In the genomic region with DNA sequence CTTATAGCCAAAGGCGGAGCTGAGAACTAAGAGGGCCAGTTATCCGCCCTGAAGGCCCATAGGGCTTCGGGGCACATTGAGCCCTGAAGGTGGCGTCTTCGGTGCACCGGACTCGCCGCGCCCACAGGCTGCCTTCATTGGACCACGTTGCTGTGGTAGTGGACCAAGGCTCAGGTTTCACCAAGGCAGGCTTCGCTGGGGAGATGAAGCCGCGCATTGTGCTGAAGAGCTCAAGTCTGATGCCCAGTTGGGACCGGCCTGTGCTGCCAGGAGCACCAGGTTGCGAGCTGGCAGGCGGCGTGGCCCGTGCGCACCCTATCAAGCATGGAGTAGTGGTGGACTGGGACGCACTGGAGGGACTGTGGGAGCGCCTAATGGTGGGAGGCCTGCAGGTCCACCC, we compare ENCODE assay signal across 8 mouse cellular contexts. TPM values are rescaled to one million over a fixed set of nuclear protein-coding genes. Genes with fewer than 3 reads are reported as not detected.
DNase-seq lines count a peak whose midpoint lies in the region; ATAC-seq and TF ChIP-seq lines count a peak whose summit lies in the region.
"Had no signal": no experiment of that assay in that cellular context is flagged by ENCODE, and none has a peak within 500 bp of the region (broad histone marks: within the 10 kb centered on the region; RNA-seq: fewer than 3 reads in every experiment).

No protein-coding gene starts in this region.

- H3K27me3 ChIP-seq in lung, embryonic 14.5 days (ENCODE audit: insufficient read depth, low read length): peaks cover 27% of the 10 kb centered on the region
- H3K27me3 ChIP-seq in forebrain, embryonic 11.5 days (ENCODE audit: control insufficient read depth, insufficient read depth, low read length): peaks cover 18% of the 10 kb centered on the region
- H3K27me3 ChIP-seq in limb, embryonic 12.5 days: peaks cover 45% of the 10 kb centered on the region
- peaks cover 26% of the 10 kb centered on the region for H3K27me3 ChIP-seq in stomach, embryonic 15.5 days (replicated peaks)

- 26% methylated on average over 21 of the region's 21 CpGs for WGBS in lung, embryonic 14.5 days
- WGBS in forebrain, embryonic 11.5 days: 33% methylated on average over 21 of the region's 21 CpGs
- 30% methylated on average over 21 of the region's 21 CpGs for WGBS in limb, embryonic 12.5 days
- WGBS in stomach, embryonic 15.5 days: 39% methylated on average over 21 of the region's 21 CpGs

- H3K36me3 ChIP-seq in lung, embryonic 14.5 days (ENCODE audit: insufficient read depth): no peaks in the 10 kb centered on the region
- no peaks in the 10 kb centered on the region for H3K36me3 ChIP-seq in forebrain, embryonic 11.5 days (ENCODE audit: control insufficient read depth, insufficient read depth, low read length)
- H3K36me3 ChIP-seq in limb, embryonic 12.5 days: no peaks in the 10 kb centered on the region
- no peaks in the 10 kb centered on the region for H3K36me3 ChIP-seq in stomach, embryonic 15.5 days

- H3K4me1 ChIP-seq in lung, embryonic 14.5 days (ENCODE audit: insufficient read depth): peaks cover 17% of the 10 kb centered on the region
- peaks cover 19% of the 10 kb centered on the region for H3K4me1 ChIP-seq in forebrain, embryonic 11.5 days (replicated peaks; ENCODE audit: control insufficient read depth, insufficient read depth, low read length)
- H3K4me1 ChIP-seq in limb, embryonic 12.5 days (replicated peaks): peaks cover 22% of the 10 kb centered on the region
- peaks cover 22% of the 10 kb centered on the region for H3K4me1 ChIP-seq in stomach, embryonic 15.5 days

- no peak overlapping the region for H3K9ac ChIP-seq in lung, embryonic 14.5 days
- no peak overlapping the region; the same call in 1 of the 2 replicates for H3K9ac ChIP-seq in forebrain, embryonic 11.5 days (ENCODE audit: low read length)
- H3K9ac ChIP-seq in limb, embryonic 12.5 days (replicated peaks): peak overlapping the region; percentile 32
- no peak overlapping the region for H3K9ac ChIP-seq in stomach, embryonic 15.5 days

- 0 out of 2 replicates have a peak, but pooled peaks have one; percentile 1 for TF ChIP-seq CTCF in lung, embryonic 14.5 days (IDR thresholded peaks at IDR 0.05; ENCODE audit: low read depth)

- peak overlapping the region; percentile 54 for H3K4me2 ChIP-seq in lung, embryonic 14.5 days
- H3K4me2 ChIP-seq in forebrain, embryonic 11.5 days (ENCODE audit: low read depth, low read length, severe bottlenecking): 0 out of 2 replicates have a peak overlapping the region, but pooled peaks have one; percentile 8
- peak overlapping the region; percentile 51 for H3K4me2 ChIP-seq in limb, embryonic 12.5 days
- peak overlapping the region; percentile 36 for H3K4me2 ChIP-seq in stomach, embryonic 15.5 days

- DNase-seq in lung, embryonic 14.5 days: peak; percentile 30
- DNase-seq in lung, adult 18-20 months: no peak
- peak; percentile 62 for DNase-seq in forebrain, embryonic 11.5 days (ENCODE audit: low spot score)
- no peak for DNase-seq in adrenal gland, postnatal 10 days
- DNase-seq in ovary, postnatal 10 days (ENCODE audit: low spot score): no peak

- no peaks in the 10 kb centered on the region for H3K9me3 ChIP-seq in lung, embryonic 14.5 days (ENCODE audit: low read depth, low read length)
- no peaks in the 10 kb centered on the region for H3K9me3 ChIP-seq in forebrain, embryonic 11.5 days (ENCODE audit: control insufficient read depth, low read length)
- no peaks in the 10 kb centered on the region for H3K9me3 ChIP-seq in limb, embryonic 12.5 days
- H3K9me3 ChIP-seq in stomach, embryonic 15.5 days: no peaks in the 10 kb centered on the region

- H3K27ac ChIP-seq in lung, embryonic 14.5 days (ENCODE audit: low read depth): no peak overlapping the region
- no peak overlapping the region for H3K27ac ChIP-seq in forebrain, embryonic 11.5 days (ENCODE audit: low read depth, low read length)
- no peak overlapping the region for H3K27ac ChIP-seq in limb, embryonic 12.5 days
- no peak overlapping the region for H3K27ac ChIP-seq in stomach, embryonic 15.5 days
- H3K27ac ChIP-seq: macrophage had no signal

- no peak overlapping the region for H3K4me3 ChIP-seq in lung, embryonic 14.5 days (ENCODE audit: low read depth, low read length)
- no peak overlapping the region for H3K4me3 ChIP-seq in forebrain, embryonic 11.5 days (ENCODE audit: low read depth, low read length)
- peak overlapping the region; percentile 20 for H3K4me3 ChIP-seq in limb, embryonic 12.5 days (replicated peaks)
- H3K4me3 ChIP-seq in stomach, embryonic 15.5 days (replicated peaks): peak overlapping the region; percentile 8

- ATAC-seq in lung, embryonic 14.5 days (ENCODE audit: insufficient read depth): peak; percentile 9; the same call in 1 of the 2 replicates
- no peak for ATAC-seq in forebrain, embryonic 11.5 days (replicated peaks; ENCODE audit: low FRiP score)
- ATAC-seq in limb, embryonic 12.5 days (ENCODE audit: insufficient number of reproducible peaks, insufficient read depth, low FRiP score, low TSS enrichment, low read depth): peak; percentile 29
- no peak for ATAC-seq in stomach, embryonic 15.5 days (ENCODE audit: insufficient read depth, low FRiP score, low read depth)

RNA-seq across cellular contexts. Expression of gene Actl10, which starts 0.4 kb away (rescaled TPM):
- polyA plus RNA-seq in lung, embryonic 14.5 days (2014; fragmentation: Nextera tagmentation; extraction: Ambion mirVana): 0.36 and 0.37 TPM in 2 replicates
- 0.41 and 0.77 TPM in 2 replicates for polyA plus RNA-seq in forebrain, embryonic 11.5 days (2014; fragmentation: Nextera tagmentation; extraction: Ambion mirVana)
- 0.18 and 0.55 TPM in 2 replicates for polyA plus RNA-seq in limb, embryonic 12.5 days (2016; fragmentation: Nextera tagmentation; extraction: Ambion mirVana)
- 0.12 and 0.37 TPM in 2 replicates for polyA plus RNA-seq in stomach, embryonic 15.5 days (2015; fragmentation: Nextera tagmentation; extraction: Ambion mirVana)
- total RNA-seq in adrenal gland, postnatal 10 days (2021): not detected
- polyA plus RNA-seq: macrophage had no signal

RNA-seq across cellular contexts. Expression of gene 1700003F12Rik, which starts 5.0 kb away (rescaled TPM):
- polyA plus RNA-seq in lung, embryonic 14.5 days (2014; fragmentation: Nextera tagmentation; extraction: Ambion mirVana): 1.2 and 1.4 TPM in 2 replicates
- 2.3 and 4.5 TPM in 2 replicates for polyA plus RNA-seq in forebrain, embryonic 11.5 days (2014; fragmentation: Nextera tagmentation; extraction: Ambion mirVana)
- polyA plus RNA-seq in limb, embryonic 12.5 days (2016; fragmentation: Nextera tagmentation; extraction: Ambion mirVana): 1.1 and 1.3 TPM in 2 replicates
- 0.59 and 1.5 TPM in 2 replicates for polyA plus RNA-seq in stomach, embryonic 15.5 days (2015; fragmentation: Nextera tagmentation; extraction: Ambion mirVana)
- total RNA-seq in adrenal gland, postnatal 10 days (2021): under 1 TPM; 0.61 to 0.81 TPM

RNA-seq across cellular contexts. Expression of gene Necab3, which starts 6.8 kb away (rescaled TPM):
- 2.6 and 3.2 TPM in 2 replicates for polyA plus RNA-seq in lung, embryonic 14.5 days (2014; fragmentation: Nextera tagmentation; extraction: Ambion mirVana)
- 5.5 and 7.6 TPM in 2 replicates for polyA plus RNA-seq in forebrain, embryonic 11.5 days (2014; fragmentation: Nextera tagmentation; extraction: Ambion mirVana)
- 4.4 and 4.7 TPM in 2 replicates for polyA plus RNA-seq in limb, embryonic 12.5 days (2016; fragmentation: Nextera tagmentation; extraction: Ambion mirVana)
- 2.4 and 2.5 TPM in 2 replicates for polyA plus RNA-seq in stomach, embryonic 15.5 days (2015; fragmentation: Nextera tagmentation; extraction: Ambion mirVana)
- 1 to 10 TPM; 2.0 to 2.7 TPM for total RNA-seq in adrenal gland, postnatal 10 days (2021)

RNA-seq across cellular contexts. Expression of gene E2f1, which starts 17.8 kb away (rescaled TPM):
- 12.4 and 13.6 TPM in 2 replicates for polyA plus RNA-seq in lung, embryonic 14.5 days (2014; fragmentation: Nextera tagmentation; extraction: Ambion mirVana)
- 17.6 and 18.6 TPM in 2 replicates for polyA plus RNA-seq in forebrain, embryonic 11.5 days (2014; fragmentation: Nextera tagmentation; extraction: Ambion mirVana)
- 25.5 and 28.8 TPM in 2 replicates for polyA plus RNA-seq in limb, embryonic 12.5 days (2016; fragmentation: Nextera tagmentation; extraction: Ambion mirVana)
- 20.2 and 21.1 TPM in 2 replicates for polyA plus RNA-seq in stomach, embryonic 15.5 days (2015; fragmentation: Nextera tagmentation; extraction: Ambion mirVana)
- 10 to 100 TPM; 12.8 to 14.1 TPM for total RNA-seq in adrenal gland, postnatal 10 days (2021)

RNA-seq across cellular contexts. Expression of gene Pxmp4, which starts 51.6 kb away (rescaled TPM):
- 24.1 and 25.9 TPM in 2 replicates for polyA plus RNA-seq in lung, embryonic 14.5 days (2014; fragmentation: Nextera tagmentation; extraction: Ambion mirVana)
- polyA plus RNA-seq in forebrain, embryonic 11.5 days (2014; fragmentation: Nextera tagmentation; extraction: Ambion mirVana): 10.0 and 10.6 TPM in 2 replicates
- 14.8 and 16.0 TPM in 2 replicates for polyA plus RNA-seq in limb, embryonic 12.5 days (2016; fragmentation: Nextera tagmentation; extraction: Ambion mirVana)
- 26.8 and 30.2 TPM in 2 replicates for polyA plus RNA-seq in stomach, embryonic 15.5 days (2015; fragmentation: Nextera tagmentation; extraction: Ambion mirVana)
- 10 to 100 TPM; 45.5 to 53.0 TPM for total RNA-seq in adrenal gland, postnatal 10 days (2021)

Comparison
In these comparisons a context has a peak if more than half of its experiments do, and no peak if none do; other contexts are left out.
1. DNase-seq: peak in lung, embryonic 14.5 days (single experiment) and forebrain, embryonic 11.5 days (single experiment); none in lung, adult 18-20 months (0 of 2), adrenal gland, postnatal 10 days (single experiment) and ovary, postnatal 10 days (single experiment).
2. ATAC-seq: peak in lung, embryonic 14.5 days (single experiment) and limb, embryonic 12.5 days (single experiment); none in forebrain, embryonic 11.5 days (single experiment) and stomach, embryonic 15.5 days (single experiment).
3. H3K4me3 ChIP-seq: peak in limb, embryonic 12.5 days (single experiment) and stomach, embryonic 15.5 days (single experiment); none in lung, embryonic 14.5 days (single experiment) and forebrain, embryonic 11.5 days (single experiment).
4. Peak in every context shown above with its lines, with median percentiles within 50 percentile points of each other: H3K4me2 ChIP-seq.